Mouse (Mus musculus) yolk sac, embryonic 10.5 days (tissue): ENCODE data around the gene Fam198b.

Experiments
- DNase-seq: peaks from one replicate; pipeline ENCODE4 v3.0.0-alpha.2; 2017; ENCODE audit warnings: low spot score

Gene Fam198b

GRCm38 (mm10) chr3:79884305-79884704 lies at the start of gene Fam198b:
Gene Fam198b, plus strand, starts transcription at chr3:79884533.
- DNase-seq, result no peak

- DNase-seq, result no peak
Measured at GRCm38 (mm10) chr3:79838751-79839150, 45.6 kb upstream of the Fam198b start.

DNA sequence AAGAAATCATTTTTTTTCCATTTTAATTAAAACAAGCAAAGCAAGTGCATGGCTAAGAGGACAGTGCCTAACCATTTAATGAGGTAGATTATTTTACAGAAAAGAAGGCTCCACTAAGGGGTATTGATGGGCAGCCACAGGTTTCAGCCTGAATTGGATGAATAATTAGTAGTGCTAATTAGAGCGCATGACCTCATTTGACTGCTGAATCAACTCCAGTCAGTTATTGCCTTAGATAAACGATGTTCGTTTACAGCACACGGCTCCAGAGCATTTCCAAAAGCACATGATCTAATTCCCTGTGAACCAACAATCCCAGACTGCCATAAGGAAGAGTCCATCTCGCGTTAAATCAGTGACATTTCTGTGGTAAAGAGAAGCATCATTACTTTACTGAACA lies 42.9 kb upstream of the Fam198b start:
- DNase-seq, result no peak

DNA sequence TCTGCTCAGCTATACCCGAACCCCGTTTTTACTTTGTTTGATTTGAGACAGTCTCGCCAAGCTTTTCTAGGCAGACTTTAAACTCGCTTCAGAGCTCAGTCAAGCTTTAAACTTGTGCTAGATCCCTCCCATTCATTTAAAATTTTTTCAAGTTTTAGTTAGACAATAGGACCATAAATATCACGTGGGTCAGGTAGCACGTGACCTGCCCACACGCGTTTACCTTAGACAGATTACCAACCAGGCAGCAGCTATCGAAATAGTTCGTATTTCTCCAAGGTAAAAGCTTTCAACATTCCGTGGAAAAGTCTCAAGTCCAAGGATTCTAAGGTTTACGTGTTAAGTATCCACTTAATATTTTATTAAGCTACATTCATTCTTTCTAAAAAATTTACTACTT lies 42.2 kb upstream of the Fam198b start:
- peak; percentile 76 for DNase-seq

- peak; percentile 88 for DNase-seq
Measured at GRCm38 (mm10) chr3:79842616-79843016, 41.7 kb upstream of the Fam198b start.

GRCm38 (mm10) chr3:79843999-79844398 lies 40.3 kb upstream of the Fam198b start:
- DNase-seq, result no peak

DNA sequence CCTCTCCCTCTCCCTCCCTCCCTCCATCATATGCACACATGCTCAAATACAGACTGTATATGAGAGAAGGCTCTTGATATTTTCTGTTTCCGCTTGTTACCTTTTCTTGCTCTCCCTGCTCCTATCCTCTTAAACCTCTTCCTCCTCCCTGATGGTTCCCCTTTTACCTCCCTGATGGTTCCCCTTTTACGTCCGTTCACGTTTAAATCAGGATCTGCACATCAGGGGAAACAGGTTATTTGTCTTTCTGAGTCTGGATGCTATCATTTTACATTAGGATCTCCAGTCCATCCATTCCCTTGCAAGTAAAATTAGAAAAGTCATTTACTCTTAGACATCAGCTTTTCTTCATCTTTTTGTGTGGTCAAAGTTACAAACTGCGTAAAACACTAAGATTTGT lies 37.7 kb upstream of the Fam198b start:
- DNase-seq, result no peak

GRCm38 (mm10) chr3:79848841-79849240 lies 35.5 kb upstream of the Fam198b start:
- no peak for DNase-seq

DNA sequence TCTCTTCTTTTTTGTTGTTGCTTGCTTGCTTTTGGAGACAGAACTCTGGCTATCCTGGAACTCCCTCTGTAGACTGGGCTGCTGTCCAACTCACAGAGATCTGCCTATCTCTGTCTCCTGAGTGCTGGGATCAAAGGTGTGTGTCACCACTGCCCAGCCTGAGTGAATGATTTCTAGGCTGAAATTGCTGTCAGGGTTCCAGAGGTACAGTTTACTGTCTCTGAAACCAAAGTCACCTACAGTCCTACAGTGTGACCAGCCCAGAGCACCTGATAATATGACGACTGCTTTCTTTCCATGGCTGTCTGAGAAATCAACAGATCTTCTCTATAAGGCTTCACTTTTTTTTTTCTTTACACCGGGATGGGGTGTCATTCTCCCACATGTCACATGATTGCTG lies 34.7 kb upstream of the Fam198b start:
- peak; percentile 80 for DNase-seq

GRCm38 (mm10) chr3:79850656-79851055 lies 33.7 kb upstream of the Fam198b start:
- DNase-seq, result peak; percentile 19

- DNase-seq, result peak; percentile 47
Measured at GRCm38 (mm10) chr3:79852108-79852507, 32.2 kb upstream of the Fam198b start.

- no peak for DNase-seq
Measured at GRCm38 (mm10) chr3:79852654-79853166, 31.6 kb upstream of the Fam198b start, which contains the start of gene Tmem144. Gene Tmem144, minus strand, starts transcription at chr3:79852773.

GRCm38 (mm10) chr3:79857780-79858179 lies 26.6 kb upstream of the Fam198b start:
- no peak for DNase-seq

DNA sequence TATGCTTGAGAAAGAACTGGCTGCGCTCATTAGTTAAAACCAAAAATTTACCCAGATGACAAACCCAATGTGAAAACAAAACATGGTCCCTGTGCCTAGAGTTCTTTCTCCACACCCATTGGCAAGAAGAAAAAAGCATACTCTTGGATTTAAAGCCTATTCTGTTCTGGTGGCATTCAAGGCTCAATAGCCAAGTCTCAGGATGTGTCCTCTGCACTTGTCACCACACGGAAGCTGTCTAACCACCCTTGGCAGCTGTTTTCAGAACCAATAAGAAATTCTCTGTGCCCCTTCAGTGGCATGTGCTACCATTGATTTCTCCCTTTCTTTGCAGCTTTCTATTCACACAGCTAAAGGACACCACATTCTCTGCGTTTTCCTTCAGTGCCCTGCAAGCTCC lies 26.1 kb upstream of the Fam198b start:
- no peak for DNase-seq

DNA sequence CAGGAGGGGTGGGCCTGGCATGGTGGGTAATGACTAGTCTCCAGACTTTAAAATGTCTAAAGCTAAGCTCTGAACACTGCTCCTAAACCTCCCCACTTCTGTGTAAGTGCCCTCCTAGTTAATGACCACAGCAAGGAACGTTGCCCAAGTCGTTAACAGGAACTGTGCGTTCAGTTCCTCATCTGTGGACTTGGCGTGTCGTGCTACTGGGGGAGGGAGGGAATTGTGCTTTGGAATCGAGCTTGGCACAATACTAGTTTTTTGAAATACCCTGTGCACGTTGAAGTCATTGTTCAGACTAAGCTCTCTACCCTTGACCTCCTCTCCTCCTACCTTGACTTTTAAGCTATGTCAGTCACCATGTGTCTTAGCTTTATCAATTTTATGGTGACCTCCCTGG lies 19.5 kb upstream of the Fam198b start:
- DNase-seq, result no peak

DNA sequence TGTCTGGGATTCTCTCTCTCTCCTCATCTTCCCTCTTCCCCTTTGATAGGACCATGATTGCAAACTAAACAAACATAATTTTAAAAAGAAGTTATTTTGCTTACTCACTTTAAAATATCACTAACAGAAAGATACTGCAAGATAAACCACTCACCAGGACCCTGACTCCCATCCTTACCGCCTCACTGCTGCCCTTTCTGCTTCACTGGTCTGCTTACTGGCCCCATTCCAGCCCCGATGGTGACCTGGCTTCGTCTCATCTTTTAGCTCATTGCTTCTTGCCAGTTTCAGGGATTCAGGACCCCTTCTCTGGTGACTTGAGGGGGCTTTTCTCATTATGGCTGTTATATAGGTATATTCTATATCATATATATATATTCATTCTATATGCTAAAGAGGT lies 18.2 kb upstream of the Fam198b start:
- no peak for DNase-seq

DNA sequence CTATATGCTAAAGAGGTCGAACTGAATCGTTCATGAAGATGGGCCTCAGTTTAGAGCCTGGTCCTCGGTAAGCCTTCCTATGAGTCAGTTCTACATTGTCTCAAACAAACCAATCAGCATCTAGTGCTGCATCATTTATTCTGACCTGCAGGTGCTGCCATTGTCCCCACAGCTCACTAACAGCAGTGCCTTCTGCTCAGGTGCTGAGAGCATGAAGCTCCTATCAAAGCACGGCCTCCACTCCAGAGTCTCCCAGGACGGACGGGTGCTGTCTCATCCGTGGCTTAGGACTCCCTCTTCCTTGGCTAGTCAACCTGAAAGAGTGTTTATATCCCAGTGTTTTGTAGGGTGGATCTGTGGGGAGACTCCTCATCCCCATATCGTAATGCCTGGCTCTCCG lies 17.8 kb upstream of the Fam198b start:
- DNase-seq, result no peak

DNA sequence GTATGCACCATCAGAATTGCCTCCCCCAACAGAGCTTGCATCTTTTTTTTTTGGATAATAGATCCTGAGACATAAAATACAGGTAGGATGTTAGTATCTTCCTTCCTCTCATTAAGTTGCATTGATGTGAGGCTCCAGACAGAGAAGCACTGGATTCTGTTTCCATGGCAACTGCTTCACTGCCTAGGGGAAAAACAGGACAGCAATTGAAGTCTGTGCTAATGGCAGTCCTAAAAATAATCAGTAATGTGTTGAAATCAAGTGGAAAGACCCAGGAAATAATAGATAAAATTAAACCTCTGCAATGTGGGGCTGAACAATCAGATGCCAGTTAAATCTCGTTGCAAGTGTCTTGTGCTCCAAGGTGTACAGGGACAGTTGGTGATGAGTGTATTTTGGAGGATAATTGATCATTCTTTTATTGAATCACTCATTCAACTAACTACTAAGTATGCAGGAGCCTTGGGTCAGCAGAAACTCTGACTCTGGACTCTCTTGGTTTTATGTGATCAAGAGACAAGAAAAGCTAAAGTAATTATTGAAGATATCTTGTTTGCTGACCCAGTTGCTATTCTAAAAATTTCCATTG lies 17.1 kb upstream of the Fam198b start:
- no peak for DNase-seq

- no peak for DNase-seq
Measured at GRCm38 (mm10) chr3:79875471-79875870, 8.9 kb upstream of the Fam198b start.

DNA sequence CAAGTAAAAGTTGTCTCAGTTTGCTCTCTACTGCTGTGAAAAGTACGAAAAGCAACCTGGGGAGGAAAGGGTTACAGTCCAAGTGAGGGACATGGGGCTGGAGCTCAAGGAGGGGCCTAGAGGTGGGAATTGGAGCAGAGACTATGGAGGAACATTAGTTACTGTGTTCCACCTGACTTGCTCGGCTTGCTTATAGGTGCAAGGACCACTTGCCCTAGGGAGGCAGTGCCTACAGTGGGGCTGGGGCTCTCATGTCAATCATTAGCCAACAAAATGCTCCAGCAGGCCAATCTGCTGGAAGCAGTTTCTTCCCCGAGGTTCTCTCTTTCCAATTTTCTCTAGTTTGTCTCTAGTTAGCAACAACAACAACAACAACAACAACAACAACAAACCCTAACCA lies 6.0 kb upstream of the Fam198b start:
- no peak for DNase-seq

GRCm38 (mm10) chr3:79879246-79879645 lies 5.1 kb upstream of the Fam198b start:
- DNase-seq, result no peak

DNA sequence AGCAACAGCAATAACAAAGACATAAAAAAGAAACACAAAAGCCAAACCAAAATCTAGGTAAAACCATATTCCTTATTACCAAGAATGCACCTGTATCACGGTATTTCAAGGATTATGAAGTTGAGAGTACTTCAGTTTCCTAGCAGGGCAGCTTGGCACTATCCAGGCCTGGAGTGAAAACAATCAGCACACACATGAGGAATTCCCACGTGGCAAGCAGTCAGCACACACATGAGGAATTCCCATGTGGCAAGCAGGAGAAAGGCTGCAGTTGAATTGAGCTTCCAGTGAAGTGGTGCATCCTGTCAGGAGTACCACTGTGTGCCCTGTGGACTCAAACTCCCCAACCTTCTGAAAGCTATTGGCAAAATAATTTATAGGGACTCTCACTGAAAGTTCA lies 2.7 kb upstream of the Fam198b start:
- DNase-seq, result no peak

DNA sequence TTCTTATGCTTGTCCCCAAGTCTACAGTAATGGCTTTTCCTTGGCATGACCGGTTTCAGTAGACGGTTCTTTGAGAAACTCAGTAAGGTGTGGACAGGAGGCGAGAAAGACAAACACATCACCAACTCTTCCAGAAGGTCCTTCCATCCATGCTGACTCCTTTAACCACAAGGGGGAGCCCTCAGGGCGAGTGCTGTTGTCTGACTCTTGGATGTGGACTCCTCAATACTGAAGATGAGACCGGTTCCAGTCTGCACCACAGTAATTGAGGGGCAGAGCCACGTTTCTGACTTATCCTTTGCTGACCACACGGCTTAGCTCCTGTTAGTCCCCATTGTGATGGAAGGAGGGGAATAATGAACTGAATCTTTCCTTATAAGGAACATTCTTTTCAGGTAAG lies 1.2 kb upstream of the Fam198b start:
- DNase-seq, result peak; percentile 53

DNA sequence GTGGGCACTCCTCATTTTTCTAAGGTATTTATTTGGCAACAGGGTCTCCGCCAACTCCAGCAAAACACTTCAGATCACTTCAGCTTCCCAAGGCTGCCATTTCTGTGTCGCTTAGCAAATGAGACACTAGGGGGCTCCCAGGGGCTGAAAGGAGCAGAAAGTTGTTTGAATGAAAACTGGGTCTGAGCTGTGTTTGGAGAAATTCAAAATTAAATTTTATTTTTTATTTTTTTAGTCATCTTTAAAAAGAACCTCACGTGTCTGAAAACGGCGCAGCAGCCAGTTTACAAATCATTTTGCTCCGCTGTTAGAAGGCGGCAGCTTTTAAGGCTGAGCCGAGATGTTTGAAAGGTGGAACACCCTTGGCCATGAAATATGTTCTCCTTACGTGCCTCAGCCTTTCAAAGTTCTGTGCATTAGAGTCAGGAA lies 442 bp downstream of the Fam198b start:
- peak; percentile 66 for DNase-seq
